Mouse (Mus musculus) neural tube, embryonic 14.5 days (tissue): Measurements from ENCODE around the gene Megf11. TPM values are rescaled to one million over a fixed set of nuclear protein-coding genes. Genes with fewer than 3 reads are reported as not detected.

Source experiments
- ATAC-seq: fragments of 200-750 bp; cut with Nextera tagmentation; 2 replicates; pipeline ENCODE4 v1.8.0; 2017; ENCODE audit warnings: low read depth, mild to moderate bottlenecking, moderate TSS enrichment, moderate library complexity
- H3K27ac ChIP-seq: fragments of 300-500 bp; sonication (generic); 2 replicates; pipeline ENCODE4 v1.5.1; 2014; ENCODE audit warnings: low read depth, mild to moderate bottlenecking, control low read depth, low read length, moderate library complexity, mixed read lengths
- H3K27me3 ChIP-seq: fragments of 300-500 bp; sonication (generic); 2 replicates; pipeline ENCODE4 v1.6.1; 2014; ENCODE audit warnings: low read length; ENCODE audit not compliant: control insufficient read depth, insufficient read depth
- H3K36me3 ChIP-seq: fragments of 300-500 bp; sonication (generic); 2 replicates; pipeline ENCODE4 v1.6.1; 2014; ENCODE audit warnings: low read length, mixed read lengths; ENCODE audit not compliant: control insufficient read depth, insufficient read depth
- H3K4me1 ChIP-seq: fragments of 300-500 bp; sonication (generic); 2 replicates; pipeline ENCODE4 v1.6.1; 2014; ENCODE audit warnings: low read length; ENCODE audit not compliant: control insufficient read depth, insufficient read depth
- H3K4me2 ChIP-seq: fragments of 300-500 bp; sonication (generic); 2 replicates; pipeline ENCODE4 v1.6.1; 2014; ENCODE audit warnings: mild to moderate bottlenecking, low read depth, low read length, control low read depth
- H3K4me3 ChIP-seq: fragments of 300-500 bp; sonication (generic); 2 replicates; pipeline ENCODE4 v1.5.1; 2014; ENCODE audit warnings: low read depth, low read length, control low read depth, mixed read lengths
- H3K9ac ChIP-seq: fragments of 300-500 bp; sonication (generic); replicated peaks from 2 replicates; pipeline ENCODE4 v1.6.1; 2014; ENCODE audit warnings: low read depth, mild to moderate bottlenecking, control low read depth, low read length, mixed read lengths
- H3K9me3 ChIP-seq: fragments of 300-500 bp; sonication (generic); 2 replicates; pipeline ENCODE4 v1.6.1; 2016; ENCODE audit warnings: low read length; ENCODE audit not compliant: control insufficient read depth
- WGBS: fragments of 180-500 bp; shearing (Covaris S2); extraction: QIAGEN DNeasy Blood & Tissue Kit; methylation state at CpG from one replicate; pipeline ENCODE4 v1.1.7; 2014; 5-methylcytosine and 5-hydroxymethylcytosine counted together
- polyA plus RNA-seq: library from polyadenylated mRNA; unstranded; fragments of >200 nt; fragmentation: Nextera tagmentation; extraction: Ambion mirVana; gene quantifications from 2 replicates; pipeline ENCODE4 v1.2.1, GENCODE M21; 2014

Megf11 gene
- polyA plus RNA-seq, 1 experiment from 2014 or later = 17.7 TPM

DNA sequence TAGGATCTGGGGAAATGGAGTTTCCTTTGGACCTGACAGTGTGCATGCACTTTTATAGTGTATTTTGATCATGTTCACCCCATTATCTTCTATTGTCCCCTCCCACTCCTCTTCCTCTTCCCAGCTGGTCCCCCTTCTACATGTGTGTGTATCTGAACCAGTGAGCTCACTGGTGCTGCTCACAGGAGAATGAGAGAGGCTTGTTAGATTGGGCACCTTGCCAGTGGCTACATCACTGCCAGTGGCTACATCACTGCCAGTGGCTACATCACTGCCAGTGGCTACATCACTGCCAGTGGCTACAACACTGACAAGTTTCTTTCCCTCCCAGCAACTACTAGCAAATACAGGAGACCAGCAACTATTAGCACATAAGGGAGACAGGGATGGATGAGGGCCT lies 192.6 kb downstream of the Megf11 start:
- Histone ChIP-seq H3K27ac (no peak overlapping the region), H3K36me3 (no peaks in the 10 kb centered on the region), H3K9me3 (no peaks in the 10 kb centered on the region; the same call in 1 of the 2 replicates), H3K4me2 (no peak overlapping the region), H3K4me1 (peaks cover 18% of the 10 kb centered on the region), H3K27me3 (no peaks in the 10 kb centered on the region), H3K4me3 (no peak overlapping the region), H3K9ac (no peak overlapping the region)
- no peak for ATAC-seq

DNA sequence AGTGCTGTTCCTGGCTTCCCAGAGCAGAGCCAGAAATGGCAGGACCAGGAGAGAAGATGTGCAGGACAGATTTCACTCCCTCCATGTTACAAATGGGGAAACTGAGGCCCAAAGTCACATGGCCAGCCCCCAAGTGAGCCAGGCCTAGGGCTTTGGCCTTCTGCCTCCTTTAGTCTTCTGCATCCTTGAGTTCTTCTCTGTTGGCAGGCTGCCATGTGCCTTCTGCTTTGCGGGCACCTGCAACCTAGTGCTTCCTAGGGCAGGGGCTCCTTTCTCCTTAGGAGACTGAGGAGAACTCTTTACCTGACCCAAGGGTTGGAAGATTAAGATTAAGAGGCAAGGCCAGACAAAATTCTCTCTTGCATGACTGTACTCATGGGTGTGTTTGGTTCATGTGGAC lies 193.9 kb downstream of the Megf11 start:
- no peak for ATAC-seq
- H3K4me1 ChIP-seq = peaks cover 18% of the 10 kb centered on the region
- H3K27ac ChIP-seq = no peak overlapping the region
- WGBS = 52% methylated on average over 1 of the region's 1 CpGs
- no peak overlapping the region for H3K9ac ChIP-seq
- no peaks in the 10 kb centered on the region; the same call in 1 of the 2 replicates for H3K9me3 ChIP-seq
- H3K36me3 ChIP-seq = no peaks in the 10 kb centered on the region
- no peaks in the 10 kb centered on the region for H3K27me3 ChIP-seq
- H3K4me2 ChIP-seq = no peak overlapping the region
- no peak overlapping the region for H3K4me3 ChIP-seq

DNA sequence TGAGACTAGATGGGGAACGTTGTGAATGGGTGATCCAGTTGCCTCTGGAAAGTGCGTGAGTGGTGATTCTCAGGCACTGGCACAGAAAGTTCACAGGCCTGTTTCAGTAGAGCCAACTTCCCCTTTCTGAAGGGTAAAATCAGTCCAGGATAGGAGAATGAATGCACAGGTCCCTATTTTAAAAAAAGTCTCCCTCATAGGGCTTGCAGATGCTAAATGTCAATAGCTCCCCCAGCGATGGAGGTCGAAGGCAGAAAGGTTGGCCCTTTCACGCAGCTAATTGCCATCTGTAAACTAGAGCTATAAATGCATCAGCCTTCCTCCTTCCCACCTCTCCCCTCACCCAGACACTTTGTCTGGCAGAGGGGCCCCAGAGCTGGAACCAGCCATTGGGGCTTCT lies 200.9 kb downstream of the Megf11 start:
- H3K4me1 ChIP-seq = no peaks in the 10 kb centered on the region
- no peak for ATAC-seq
- H3K27ac ChIP-seq = no peak overlapping the region
- WGBS = 33% methylated on average over 5 of the region's 5 CpGs
- no peaks in the 10 kb centered on the region for H3K9me3 ChIP-seq
- H3K36me3 ChIP-seq = no peaks in the 10 kb centered on the region
- H3K27me3 ChIP-seq = no peaks in the 10 kb centered on the region
- no peak overlapping the region for H3K4me3 ChIP-seq
- no peak overlapping the region for H3K9ac ChIP-seq
- no peak overlapping the region for H3K4me2 ChIP-seq

DNA sequence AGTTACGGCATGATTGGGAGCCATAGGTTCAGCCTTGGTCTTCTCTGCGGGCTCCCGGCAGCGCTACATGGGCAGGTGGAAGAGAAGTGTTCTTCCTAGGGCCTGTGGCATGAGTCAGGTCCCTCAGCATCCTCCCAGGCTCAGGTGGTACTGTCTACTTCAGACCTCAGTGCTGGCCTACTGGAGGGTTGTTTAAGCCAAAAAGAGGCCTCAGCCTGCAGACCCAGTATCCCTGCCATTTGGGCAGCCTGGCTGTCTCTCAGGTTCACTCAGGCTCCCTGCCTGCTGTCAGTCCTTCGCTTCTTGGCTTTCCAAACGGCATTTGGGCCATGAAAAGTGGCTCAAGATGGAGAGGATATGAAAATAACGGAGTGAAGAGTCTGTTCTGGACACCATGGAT lies 202.6 kb downstream of the Megf11 start:
- Histone ChIP-seq H3K9ac (no peak overlapping the region), H3K27me3 (no peaks in the 10 kb centered on the region), H3K4me1 (peaks cover 1% of the 10 kb centered on the region; the same call in 1 of the 2 replicates), H3K4me3 (no peak overlapping the region), H3K36me3 (no peaks in the 10 kb centered on the region), H3K27ac (no peak overlapping the region), H3K4me2 (no peak overlapping the region), H3K9me3 (no peaks in the 10 kb centered on the region)
- no peak for ATAC-seq
- 93% methylated on average over 7 of the region's 7 CpGs for WGBS

DNA sequence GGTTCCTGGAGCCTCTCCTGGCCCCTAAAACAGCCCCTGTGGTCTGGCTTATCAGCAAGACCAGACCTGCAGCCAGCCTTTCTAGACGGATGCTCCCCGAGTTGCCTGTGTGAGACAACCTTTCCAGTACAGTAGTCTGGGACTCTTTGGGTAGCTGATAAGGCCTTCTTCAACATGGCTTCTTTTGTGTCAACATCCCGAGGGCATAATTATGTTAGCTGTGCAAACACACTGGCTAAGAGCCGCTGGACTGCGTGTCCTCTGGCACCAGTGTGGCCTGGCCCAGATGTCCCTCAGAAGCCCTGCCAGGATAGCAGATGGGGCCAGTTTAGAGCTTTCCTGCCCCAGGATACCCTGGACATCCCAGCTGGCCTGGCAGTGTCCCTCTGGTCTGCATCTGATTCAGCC lies 205.2 kb downstream of the Megf11 start:
- Histone ChIP-seq H3K27ac (no peak overlapping the region), H3K4me1 (peaks cover 15% of the 10 kb centered on the region; the same call in 1 of the 2 replicates), H3K9ac (no peak overlapping the region), H3K9me3 (no peaks in the 10 kb centered on the region), H3K27me3 (no peaks in the 10 kb centered on the region), H3K4me3 (no peak overlapping the region), H3K36me3 (no peaks in the 10 kb centered on the region), H3K4me2 (no peak overlapping the region)
- ATAC-seq = no peak
- 50% methylated on average over 5 of the region's 5 CpGs for WGBS

DNA sequence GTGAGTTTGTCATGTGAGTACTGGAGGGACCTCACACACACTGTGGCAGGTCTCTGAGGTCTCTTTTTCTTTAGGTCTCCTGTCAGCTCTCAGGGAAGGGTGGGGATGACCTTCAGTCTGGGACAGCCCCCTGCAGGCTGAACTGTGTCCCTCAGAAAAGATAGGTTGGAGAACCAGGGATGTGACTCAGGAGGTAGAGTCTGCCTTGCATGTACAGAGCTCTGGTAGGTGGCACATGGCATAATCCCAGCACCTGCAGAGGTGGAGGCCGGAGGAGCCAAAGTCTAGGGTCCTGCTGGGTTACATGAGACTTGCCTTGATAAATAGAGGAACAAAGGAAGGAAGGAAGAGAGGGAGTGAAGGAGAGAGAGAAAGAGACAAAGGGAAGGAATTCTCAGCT lies 206.0 kb downstream of the Megf11 start:
- Histone ChIP-seq H3K27ac (no peak overlapping the region), H3K9me3 (no peaks in the 10 kb centered on the region), H3K4me3 (no peak overlapping the region), H3K4me1 (peaks cover 15% of the 10 kb centered on the region; the same call in 1 of the 2 replicates), H3K36me3 (no peaks in the 10 kb centered on the region), H3K9ac (no peak overlapping the region), H3K4me2 (no peak overlapping the region), H3K27me3 (no peaks in the 10 kb centered on the region)
- WGBS = 80% methylated on average over 1 of the region's 1 CpGs
- no peak for ATAC-seq

DNA sequence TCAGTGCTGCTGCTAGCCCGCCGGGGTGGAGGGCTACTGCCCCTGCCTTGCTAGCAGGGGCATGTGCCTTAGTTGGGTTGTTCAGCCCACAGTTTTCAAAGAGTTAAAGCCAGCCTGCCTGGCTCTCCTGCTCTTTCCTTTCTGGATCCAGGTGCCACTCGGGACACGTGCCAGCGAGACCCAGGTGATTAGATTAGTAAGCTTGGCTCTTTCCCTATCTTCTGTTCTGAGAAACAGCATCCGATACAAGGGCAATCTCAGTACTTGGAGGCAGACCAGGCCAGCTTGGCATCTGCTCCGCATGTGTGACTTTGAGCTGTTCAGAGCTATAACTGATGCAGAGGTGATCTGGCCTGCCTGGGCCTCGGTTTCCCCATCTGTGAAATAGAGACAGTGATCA lies 209.0 kb downstream of the Megf11 start:
- Histone ChIP-seq H3K4me3 (no peak overlapping the region), H3K27me3 (no peaks in the 10 kb centered on the region), H3K4me1 (peaks cover 15% of the 10 kb centered on the region; the same call in 1 of the 2 replicates), H3K4me2 (no peak overlapping the region), H3K27ac (no peak overlapping the region), H3K9me3 (no peaks in the 10 kb centered on the region), H3K36me3 (no peaks in the 10 kb centered on the region), H3K9ac (no peak overlapping the region)
- 61% methylated on average over 8 of the region's 8 CpGs for WGBS
- ATAC-seq = no peak

DNA sequence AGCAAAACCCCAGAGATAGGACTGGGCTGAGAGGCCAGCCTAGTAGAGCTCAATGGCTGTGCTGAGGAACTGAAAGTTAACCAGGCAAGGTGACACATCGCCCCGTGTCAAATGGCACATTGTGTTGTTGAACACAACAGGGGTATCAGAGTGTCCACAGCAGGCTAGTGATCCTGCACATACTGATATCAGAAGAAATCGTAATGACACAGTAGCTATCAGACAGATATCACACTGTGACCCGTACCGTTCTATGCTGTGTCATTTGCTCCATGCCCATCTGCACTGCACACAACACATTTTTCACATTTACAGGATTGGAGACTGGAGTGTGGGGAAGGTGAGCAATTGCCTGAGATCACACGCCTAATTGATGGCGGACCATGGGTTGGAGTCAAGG lies 213.0 kb downstream of the Megf11 start:
- Histone ChIP-seq H3K9me3 (no peaks in the 10 kb centered on the region), H3K4me3 (no peak overlapping the region), H3K36me3 (no peaks in the 10 kb centered on the region), H3K9ac (no peak overlapping the region), H3K4me2 (no peak overlapping the region), H3K4me1 (peaks cover 10% of the 10 kb centered on the region; the same call in 1 of the 2 replicates), H3K27ac (no peak overlapping the region), H3K27me3 (no peaks in the 10 kb centered on the region)
- 95% methylated on average over 7 of the region's 7 CpGs for WGBS
- no peak for ATAC-seq

DNA sequence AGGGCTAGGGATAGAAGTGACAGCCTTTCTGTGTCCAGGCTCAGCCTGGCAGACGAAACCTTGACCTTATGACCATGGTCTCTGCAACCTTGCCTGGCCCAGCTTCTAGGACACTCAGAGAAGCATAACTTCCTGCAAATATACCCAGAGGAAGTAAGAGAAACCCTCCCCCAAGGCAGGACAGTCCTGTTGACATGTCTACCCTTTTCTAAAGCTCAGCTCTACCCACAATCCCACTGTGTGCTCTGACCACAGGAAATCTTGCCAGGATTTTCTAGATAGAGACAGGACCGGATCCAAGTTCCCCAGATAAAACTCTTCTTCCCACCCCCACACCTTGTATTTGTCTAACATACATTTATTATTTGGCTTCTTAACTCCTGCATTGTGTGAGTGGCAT lies 215.3 kb downstream of the Megf11 start:
- Histone ChIP-seq H3K4me2 (no peak overlapping the region), H3K9ac (no peak overlapping the region), H3K27me3 (no peaks in the 10 kb centered on the region), H3K9me3 (no peaks in the 10 kb centered on the region), H3K27ac (no peak overlapping the region), H3K4me1 (peaks cover 14% of the 10 kb centered on the region), H3K36me3 (no peaks in the 10 kb centered on the region), H3K4me3 (no peak overlapping the region)
- WGBS = 87% methylated on average over 2 of the region's 2 CpGs
- no peak for ATAC-seq

DNA sequence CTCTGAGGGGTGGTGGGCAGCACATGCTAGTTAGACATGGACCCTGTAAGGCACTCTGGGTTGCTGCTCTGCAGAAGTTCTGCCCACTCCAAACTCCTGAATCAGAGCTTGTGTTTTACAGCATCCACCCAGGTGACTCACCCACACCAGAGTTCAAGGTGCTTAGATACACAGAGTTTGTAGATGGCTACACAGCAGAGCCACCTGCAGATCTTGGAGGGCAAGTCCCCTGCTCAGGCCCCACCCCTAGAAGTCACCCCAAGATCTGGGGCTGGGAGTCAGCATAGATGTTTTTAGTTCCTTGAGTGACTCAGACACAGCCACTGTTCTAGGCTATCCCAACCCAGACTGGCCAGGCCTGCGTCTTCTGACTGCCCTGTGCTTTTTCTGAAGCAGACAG lies 217.5 kb downstream of the Megf11 start:
- 79% methylated on average over 1 of the region's 1 CpGs for WGBS
- H3K4me2 ChIP-seq = no peak overlapping the region
- H3K4me3 ChIP-seq = no peak overlapping the region
- no peaks in the 10 kb centered on the region for H3K27me3 ChIP-seq
- H3K27ac ChIP-seq = no peak overlapping the region
- no peaks in the 10 kb centered on the region for H3K9me3 ChIP-seq
- no peaks in the 10 kb centered on the region for H3K36me3 ChIP-seq
- ATAC-seq = no peak
- no peak overlapping the region for H3K9ac ChIP-seq
- peaks cover 30% of the 10 kb centered on the region for H3K4me1 ChIP-seq
